Mouse (Mus musculus): ENCODE data around the gene B4galt2.

GRCm38 (mm10) chr4:117866083-117866482 lies 17.2 kb downstream of the B4galt2 start:
- TF ChIP-seq CTCF (IDR thresholded peaks at IDR 0.05; ENCODE audit: insufficient read depth, low read depth, low read length) (no peak), POLR2A (IDR thresholded peaks at IDR 0.05; ENCODE audit: insufficient read depth, low read depth, low read length) (no peak)

Data from olfactory bulb, adult 2 months (tissue).